Mouse (Mus musculus): ENCODE results near the gene Rfx5. TPM values are rescaled to one million over a fixed set of nuclear protein-coding genes. Genes with fewer than 3 reads are reported as not detected.

Gene Rfx5
- polyA plus RNA-seq, 1 experiment from 2014 or later: 7.1 TPM

DNA sequence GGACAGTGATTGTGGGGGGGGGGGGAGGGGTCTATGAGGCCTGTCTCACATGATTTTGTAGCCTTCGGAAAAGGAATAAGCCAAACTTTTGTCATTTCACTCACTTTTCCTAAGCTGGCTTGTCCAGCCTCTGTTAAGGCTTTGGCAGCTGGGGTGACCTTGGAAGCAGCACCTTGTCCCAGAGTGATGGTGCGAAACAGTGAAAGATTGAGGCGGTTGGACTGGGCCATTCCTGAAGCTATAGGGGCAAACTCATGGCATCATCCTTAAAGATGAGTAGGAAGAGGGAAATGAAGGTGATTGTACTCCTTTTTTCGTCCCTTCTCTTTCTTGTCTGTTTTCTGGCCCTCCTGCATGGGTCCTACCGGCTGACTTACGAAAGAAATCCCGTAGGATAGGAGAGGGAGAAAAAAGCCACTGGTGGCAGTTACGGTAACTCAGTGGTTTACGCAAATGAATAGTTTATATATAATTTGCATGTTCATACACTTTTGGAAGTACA lies 20.2 kb downstream of the Rfx5 start:
- H3K36me3 ChIP-seq (ENCODE audit: control insufficient read depth, insufficient read depth, low read length): 0 out of 2 replicates have a peak, but pooled peaks cover 3% of the 10 kb centered on the region
- H3K4me3 ChIP-seq (ENCODE audit: low read length): peak overlapping the region; percentile 98
- peak; percentile 64 for ATAC-seq
- H3K4me2 ChIP-seq (ENCODE audit: low read length): peak overlapping the region; percentile 60
- WGBS: 16% methylated on average over 9 of the region's 9 CpGs
- peak overlapping the region; percentile 16; the same call in 1 of the 2 replicates for H3K27ac ChIP-seq (ENCODE audit: low read depth, low read length)
- H3K27me3 ChIP-seq (replicated peaks; ENCODE audit: control insufficient read depth, insufficient read depth, low read length): no peaks in the 10 kb centered on the region
- peaks cover 11% of the 10 kb centered on the region for H3K4me1 ChIP-seq (ENCODE audit: control insufficient read depth, insufficient read depth, low read depth, low read length)
- no peaks in the 10 kb centered on the region for H3K9me3 ChIP-seq (ENCODE audit: control insufficient read depth, low read length)
- peak overlapping the region; percentile 43 for H3K9ac ChIP-seq (ENCODE audit: low read depth, low read length)

DNA sequence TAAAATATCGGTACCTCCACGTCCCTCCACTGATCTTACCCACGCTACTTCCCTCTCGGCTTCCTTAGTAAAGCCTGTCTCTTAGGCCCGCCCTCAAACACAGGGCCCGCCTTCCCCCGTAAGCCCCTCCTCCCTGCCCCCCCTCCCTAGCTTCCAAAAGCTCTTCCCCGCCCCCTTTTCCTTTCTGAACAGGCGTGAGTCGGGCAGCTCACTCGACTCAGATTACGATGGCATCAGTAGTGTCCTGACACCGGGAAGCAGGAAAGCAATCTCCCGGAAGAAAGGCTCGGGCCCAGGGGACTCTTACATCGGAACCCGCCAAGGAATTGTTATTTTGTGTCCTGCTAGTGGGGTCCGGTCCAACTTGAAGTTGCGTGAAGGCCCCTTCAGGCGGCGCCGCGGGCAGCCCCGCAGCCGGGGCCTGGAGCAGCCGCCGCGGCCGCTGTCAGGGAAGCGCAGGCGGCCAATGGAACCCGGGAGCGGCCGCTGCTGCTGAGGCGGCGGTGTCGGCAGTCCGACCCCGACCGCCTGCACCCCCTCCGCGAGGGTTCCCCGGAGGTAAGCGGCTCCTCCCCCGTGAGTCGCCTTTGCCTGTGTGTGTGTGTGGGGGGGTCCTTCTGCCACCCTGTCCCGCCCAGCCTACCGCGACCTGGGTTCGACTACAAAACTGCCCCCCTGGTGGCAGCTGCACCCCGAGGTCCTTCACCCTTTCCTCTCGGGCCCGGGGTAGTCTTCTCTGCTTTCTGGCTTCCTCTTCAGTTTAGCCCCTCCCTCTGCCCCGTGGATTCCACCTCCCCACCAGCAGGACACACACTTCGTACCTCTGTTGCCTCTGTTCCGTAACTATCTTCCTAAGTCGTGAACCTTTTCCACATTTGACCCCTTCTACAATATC lies 20.9 kb downstream of the Rfx5 start, which contains the start of gene Pi4kb:
Pi4kb (plus strand) TSS at position 204 of the 895 bp plus-strand sequence.
- peak; percentile 95 for ATAC-seq
- WGBS: under 1% methylated on average over 51 of the region's 57 CpGs

DNA sequence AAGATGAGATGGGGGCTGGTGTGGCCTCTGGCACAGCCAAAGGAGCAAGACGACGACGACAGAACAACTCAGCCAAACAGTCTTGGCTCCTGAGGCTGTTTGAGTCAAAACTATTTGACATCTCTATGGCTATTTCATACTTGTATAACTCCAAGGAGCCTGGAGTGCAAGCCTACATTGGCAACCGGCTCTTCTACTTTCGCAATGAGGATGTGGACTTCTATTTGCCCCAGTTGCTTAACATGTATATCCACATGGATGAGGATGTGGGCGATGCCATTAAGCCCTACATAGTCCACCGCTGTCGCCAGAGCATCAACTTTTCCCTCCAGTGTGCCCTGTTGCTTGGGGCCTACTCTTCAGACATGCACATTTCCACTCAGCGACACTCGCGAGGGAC lies 30.4 kb downstream of the Rfx5 start:
- Histone ChIP-seq H3K9ac (ENCODE audit: low read depth, low read length) (no peak overlapping the region), H3K27me3 (replicated peaks; ENCODE audit: control insufficient read depth, insufficient read depth, low read length) (no peaks in the 10 kb centered on the region), H3K9me3 (ENCODE audit: control insufficient read depth, low read length) (no peaks in the 10 kb centered on the region), H3K4me2 (ENCODE audit: low read length) (no peak overlapping the region), H3K27ac (ENCODE audit: low read depth, low read length) (no peak overlapping the region), H3K4me1 (ENCODE audit: control insufficient read depth, insufficient read depth, low read depth, low read length) (peaks cover 2% of the 10 kb centered on the region; the same call in 1 of the 2 replicates), H3K36me3 (ENCODE audit: control insufficient read depth, insufficient read depth, low read length) (peaks cover 9% of the 10 kb centered on the region; the same call in 1 of the 2 replicates), H3K4me3 (ENCODE audit: low read length) (no peak overlapping the region)
- 88% methylated on average over 11 of the region's 11 CpGs for WGBS
- ATAC-seq: no peak

More for the DNA sequence above, 20.9 kb downstream of the Rfx5 start, which contains the start of gene Pi4kb:
- H3K27ac ChIP-seq (ENCODE audit: low read depth, low read length): peak within 1 kb of the TSS; percentile 88
- H3K9me3 ChIP-seq (ENCODE audit: control insufficient read depth, low read length): no peaks in the 10 kb centered on the region
- 0 out of 2 replicates have a peak, but pooled peaks cover 3% of the 10 kb centered on the region for H3K36me3 ChIP-seq (ENCODE audit: control insufficient read depth, insufficient read depth, low read length)
- peak within 1 kb of the TSS; percentile 98 for H3K9ac ChIP-seq (ENCODE audit: low read depth, low read length)
- peaks cover 11% of the 10 kb centered on the region for H3K4me1 ChIP-seq (ENCODE audit: control insufficient read depth, insufficient read depth, low read depth, low read length)
- H3K27me3 ChIP-seq (replicated peaks; ENCODE audit: control insufficient read depth, insufficient read depth, low read length): no peaks in the 10 kb centered on the region
- peak within 1 kb of the TSS; percentile 60 for H3K4me2 ChIP-seq (ENCODE audit: low read length)
- peak within 1 kb of the TSS; percentile 98 for H3K4me3 ChIP-seq (ENCODE audit: low read length)

DNA sequence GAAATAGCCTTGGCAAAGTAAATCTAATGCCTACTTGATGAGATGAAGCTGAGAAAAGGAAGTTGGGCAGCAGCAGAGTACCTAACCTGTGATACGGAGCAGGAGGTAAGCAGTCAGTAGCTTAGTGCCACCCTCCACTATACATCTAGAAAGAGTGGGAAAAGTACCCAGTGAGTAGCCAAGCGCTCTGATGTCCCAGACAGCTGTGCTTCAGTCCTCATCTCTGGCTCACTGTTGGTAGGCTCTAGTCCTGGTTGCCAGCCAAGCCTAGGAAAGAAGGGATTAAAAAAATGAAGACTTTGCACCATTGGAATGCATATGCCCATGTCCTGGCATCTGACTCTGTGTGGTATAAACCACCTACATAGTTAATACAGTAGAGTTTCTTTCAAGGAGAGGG lies 31.6 kb downstream of the Rfx5 start:
- Histone ChIP-seq H3K4me2 (ENCODE audit: low read length) (no peak overlapping the region), H3K4me1 (ENCODE audit: control insufficient read depth, insufficient read depth, low read depth, low read length) (peaks cover 2% of the 10 kb centered on the region; the same call in 1 of the 2 replicates), H3K27me3 (replicated peaks; ENCODE audit: control insufficient read depth, insufficient read depth, low read length) (no peaks in the 10 kb centered on the region), H3K27ac (ENCODE audit: low read depth, low read length) (no peak overlapping the region), H3K4me3 (ENCODE audit: low read length) (no peak overlapping the region), H3K9ac (ENCODE audit: low read depth, low read length) (no peak overlapping the region), H3K36me3 (ENCODE audit: control insufficient read depth, insufficient read depth, low read length) (peaks cover 9% of the 10 kb centered on the region; the same call in 1 of the 2 replicates), H3K9me3 (ENCODE audit: control insufficient read depth, low read length) (no peaks in the 10 kb centered on the region)
- 98% methylated on average over 2 of the region's 2 CpGs for WGBS
- no peak for ATAC-seq

DNA sequence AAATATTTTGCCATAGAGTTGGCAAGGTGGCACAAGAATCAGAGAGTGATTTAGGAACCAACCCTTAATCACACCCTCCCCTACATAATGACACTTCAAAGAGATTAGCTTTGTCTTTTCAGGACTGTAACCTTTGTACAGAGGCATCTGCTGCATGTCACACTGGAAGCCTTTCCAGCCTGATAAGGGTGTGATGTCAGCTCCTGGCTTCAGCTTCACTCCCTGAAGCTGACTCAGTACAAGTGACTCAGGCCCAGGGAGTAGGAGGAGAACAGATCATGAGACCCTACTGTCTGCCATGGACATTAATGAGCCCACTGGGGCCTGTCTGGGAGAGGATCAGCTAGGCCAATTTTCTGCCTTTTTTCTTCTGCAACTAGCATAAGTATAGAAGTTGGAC lies 33.7 kb downstream of the Rfx5 start:
- peaks cover 2% of the 10 kb centered on the region; the same call in 1 of the 2 replicates for H3K4me1 ChIP-seq (ENCODE audit: control insufficient read depth, insufficient read depth, low read depth, low read length)
- no peak overlapping the region for H3K27ac ChIP-seq (ENCODE audit: low read depth, low read length)
- H3K9me3 ChIP-seq (ENCODE audit: control insufficient read depth, low read length): no peaks in the 10 kb centered on the region
- H3K9ac ChIP-seq (ENCODE audit: low read depth, low read length): no peak overlapping the region
- H3K27me3 ChIP-seq (replicated peaks; ENCODE audit: control insufficient read depth, insufficient read depth, low read length): no peaks in the 10 kb centered on the region
- ATAC-seq: no peak
- H3K4me3 ChIP-seq (ENCODE audit: low read length): no peak overlapping the region
- H3K4me2 ChIP-seq (ENCODE audit: low read length): no peak overlapping the region
- H3K36me3 ChIP-seq (ENCODE audit: control insufficient read depth, insufficient read depth, low read length): peaks cover 9% of the 10 kb centered on the region

- no peak for ATAC-seq
- H3K9me3 ChIP-seq (ENCODE audit: control insufficient read depth, low read length): no peaks in the 10 kb centered on the region
- no peak overlapping the region for H3K9ac ChIP-seq (ENCODE audit: low read depth, low read length)
- 38% methylated on average over 9 of the region's 9 CpGs for WGBS
- no peak overlapping the region for H3K27ac ChIP-seq (ENCODE audit: low read depth, low read length)
- no peak overlapping the region for H3K4me3 ChIP-seq (ENCODE audit: low read length)
- no peaks in the 10 kb centered on the region for H3K27me3 ChIP-seq (replicated peaks; ENCODE audit: control insufficient read depth, insufficient read depth, low read length)
- peaks cover 2% of the 10 kb centered on the region; the same call in 1 of the 2 replicates for H3K4me1 ChIP-seq (ENCODE audit: control insufficient read depth, insufficient read depth, low read depth, low read length)
- peaks cover 7% of the 10 kb centered on the region for H3K36me3 ChIP-seq (ENCODE audit: control insufficient read depth, insufficient read depth, low read length)
- no peak overlapping the region for H3K4me2 ChIP-seq (ENCODE audit: low read length)
Measured at GRCm38 (mm10) chr3:94989159-94989761, 35.4 kb downstream of the Rfx5 start.

- peaks cover 44% of the 10 kb centered on the region for H3K36me3 ChIP-seq (ENCODE audit: control insufficient read depth, insufficient read depth, low read length)
Measured at GRCm38 (mm10) chr3:94996946-94997345, 43.1 kb downstream of the Rfx5 start.

DNA sequence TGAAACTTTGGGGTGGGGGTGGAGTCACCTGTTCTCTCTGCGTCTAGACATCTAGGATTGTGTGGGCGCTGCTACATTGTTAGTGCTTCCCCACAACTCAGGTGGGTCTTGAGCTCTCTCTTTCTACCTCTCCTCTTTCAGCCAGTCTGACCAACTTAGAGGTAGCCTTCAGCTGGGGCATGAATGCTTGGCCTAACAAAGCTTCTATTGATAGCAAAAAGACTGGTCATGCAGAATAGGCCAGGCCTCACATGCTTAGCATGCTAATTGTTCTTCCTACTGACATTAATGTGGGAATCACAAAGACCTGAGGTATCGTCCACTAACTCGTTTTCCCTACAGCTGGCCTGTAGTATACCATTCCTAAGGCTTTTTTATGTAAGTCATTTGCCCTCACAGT lies 48.7 kb downstream of the Rfx5 start:
- Histone ChIP-seq H3K27ac (ENCODE audit: low read depth, low read length) (no peak overlapping the region), H3K4me1 (ENCODE audit: control insufficient read depth, insufficient read depth, low read depth, low read length) (no peaks in the 10 kb centered on the region), H3K9me3 (ENCODE audit: control insufficient read depth, low read length) (no peaks in the 10 kb centered on the region), H3K4me2 (ENCODE audit: low read length) (no peak overlapping the region), H3K36me3 (ENCODE audit: control insufficient read depth, insufficient read depth, low read length) (peaks cover 33% of the 10 kb centered on the region), H3K27me3 (replicated peaks; ENCODE audit: control insufficient read depth, insufficient read depth, low read length) (no peaks in the 10 kb centered on the region), H3K4me3 (ENCODE audit: low read length) (no peak overlapping the region), H3K9ac (ENCODE audit: low read depth, low read length) (no peak overlapping the region)
- 62% methylated on average over 4 of the region's 4 CpGs for WGBS
- ATAC-seq: peak; percentile 9; the same call in 1 of the 2 replicates

More at GRCm38 (mm10) chr3:94996946-94997345, 43.1 kb downstream of the Rfx5 start:
- Histone ChIP-seq H3K4me2 (ENCODE audit: low read length) (no peak overlapping the region), H3K9ac (ENCODE audit: low read depth, low read length) (no peak overlapping the region), H3K9me3 (ENCODE audit: control insufficient read depth, low read length) (no peaks in the 10 kb centered on the region), H3K4me1 (ENCODE audit: control insufficient read depth, insufficient read depth, low read depth, low read length) (no peaks in the 10 kb centered on the region), H3K27ac (ENCODE audit: low read depth, low read length) (no peak overlapping the region), H3K4me3 (ENCODE audit: low read length) (no peak overlapping the region), H3K27me3 (replicated peaks; ENCODE audit: control insufficient read depth, insufficient read depth, low read length) (no peaks in the 10 kb centered on the region)
- WGBS: 29% methylated on average over 2 of the region's 2 CpGs
- peak; percentile 31; the same call in 1 of the 2 replicates for ATAC-seq

DNA sequence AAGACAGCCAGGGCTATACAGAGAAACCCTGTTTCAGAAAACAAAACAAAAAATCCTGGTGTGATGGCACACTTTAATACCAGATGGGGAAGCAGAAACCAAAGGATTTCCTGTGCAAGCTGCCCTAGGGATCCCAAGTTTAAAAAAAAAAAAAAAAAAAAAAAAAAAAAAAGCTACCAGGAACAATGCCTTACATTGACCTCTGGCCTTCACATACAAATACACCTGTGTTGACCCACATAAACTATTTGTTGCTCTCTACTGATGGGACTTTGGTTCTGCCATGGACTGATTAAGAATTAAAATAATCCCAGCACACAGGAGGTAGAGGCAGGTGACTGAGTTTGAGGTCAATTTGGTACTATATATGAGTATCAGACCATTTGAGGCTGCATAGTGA lies 49.4 kb downstream of the Rfx5 start:
- ATAC-seq: no peak
- no peak overlapping the region for H3K27ac ChIP-seq (ENCODE audit: low read depth, low read length)
- H3K27me3 ChIP-seq (replicated peaks; ENCODE audit: control insufficient read depth, insufficient read depth, low read length): no peaks in the 10 kb centered on the region
- H3K4me3 ChIP-seq (ENCODE audit: low read length): no peak overlapping the region
- H3K4me2 ChIP-seq (ENCODE audit: low read length): no peak overlapping the region
- H3K9me3 ChIP-seq (ENCODE audit: control insufficient read depth, low read length): no peaks in the 10 kb centered on the region
- no peaks in the 10 kb centered on the region for H3K4me1 ChIP-seq (ENCODE audit: control insufficient read depth, insufficient read depth, low read depth, low read length)
- H3K36me3 ChIP-seq (ENCODE audit: control insufficient read depth, insufficient read depth, low read length): peaks cover 30% of the 10 kb centered on the region
- no peak overlapping the region for H3K9ac ChIP-seq (ENCODE audit: low read depth, low read length)
